Mouse (Mus musculus): Measurements from ENCODE around the gene U2surp.

DNA sequence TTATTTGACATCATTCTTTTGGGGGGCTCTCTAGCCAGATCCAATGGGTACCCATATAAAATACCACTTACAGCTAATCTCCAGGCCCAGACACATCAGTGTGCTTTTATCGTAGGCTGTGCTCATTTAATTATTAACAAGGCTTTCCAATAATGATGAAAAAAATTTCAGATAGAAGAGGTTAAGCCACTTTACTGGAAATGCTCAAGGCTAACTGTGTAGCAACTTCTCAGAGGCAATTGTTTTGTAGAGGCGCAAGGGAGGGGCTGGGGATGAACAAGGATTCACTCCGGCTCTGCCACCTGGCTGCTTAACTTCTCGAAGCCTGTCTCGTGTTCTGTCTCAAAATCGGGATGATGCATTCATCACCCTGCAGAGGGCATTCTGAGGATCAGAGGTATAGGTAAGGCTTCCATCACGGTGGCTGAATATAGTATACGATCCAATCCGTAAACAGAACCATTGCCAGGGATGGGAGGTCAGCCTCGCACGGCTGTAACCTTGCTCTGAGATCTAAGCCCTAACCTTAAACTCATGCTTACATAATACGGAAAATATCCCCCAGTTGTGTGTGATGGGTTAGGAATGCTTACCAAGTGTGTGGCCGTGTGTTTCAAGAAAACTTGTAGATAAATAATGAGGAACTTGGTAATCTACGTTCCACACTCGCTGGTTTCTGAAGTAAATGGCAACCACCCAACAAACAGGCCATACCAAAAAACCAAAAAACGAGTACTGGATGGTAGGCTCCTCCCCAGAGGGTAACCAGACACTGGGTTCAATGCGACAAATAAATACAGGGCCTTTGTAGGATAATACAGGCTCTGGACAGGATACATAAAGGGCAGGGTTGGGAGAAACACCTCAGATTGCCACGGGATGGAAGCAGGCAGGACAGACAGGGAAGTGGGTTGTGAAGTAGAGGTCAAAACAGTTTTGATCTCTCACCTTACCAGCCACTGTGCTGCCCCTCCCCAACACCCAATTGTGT lies 42.7 kb upstream of the U2surp start:
- no peak for TF ChIP-seq CTCF (conservative IDR thresholded peaks at IDR 0.05; ENCODE audit: insufficient read depth, insufficient read length, low read depth, low read length)
- no peak for TF ChIP-seq POLR2A (IDR thresholded peaks at IDR 0.05; ENCODE audit: low read depth, low read length)
